Mouse (Mus musculus) testis, adult 10 weeks (tissue): ENCODE data around the gene Gm2075. TPM values are rescaled to one million over a fixed set of nuclear protein-coding genes. Genes with fewer than 3 reads are reported as not detected.

Experiments
- polyA plus RNA-seq: library from polyadenylated mRNA; stranded (reverse); fragments of 350-450 nt; fragmentation: Illumina TruSeq; extraction: RNeasy Lipid Tissue Mini Kit (QIAGEN cat#74804); gene quantifications from one replicate; pipeline ENCODE4 v1.2.3, GENCODE M21; 2014; ENCODE audit warnings: low read depth, low replicate concordance

Gm2075 gene
- not detected for polyA plus RNA-seq

DNA sequence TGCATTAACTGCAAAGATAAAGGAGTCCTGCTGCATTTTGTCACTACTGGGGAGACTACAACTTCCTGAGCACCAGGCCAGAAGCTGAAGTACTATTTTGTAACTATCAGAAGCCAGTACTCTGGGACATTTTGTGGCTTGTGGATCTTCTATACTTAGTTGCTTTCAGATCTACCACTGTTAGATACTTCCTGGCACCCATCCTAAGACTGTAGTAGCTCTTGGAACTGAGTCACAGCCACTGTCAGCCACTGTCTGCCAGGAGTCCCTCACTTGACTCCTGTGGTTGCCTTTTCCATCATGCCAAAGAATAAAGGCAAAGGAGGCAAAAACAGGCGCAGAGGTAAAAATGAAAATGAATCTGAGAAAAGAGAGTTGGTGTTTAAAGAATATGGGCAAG, at the start of gene Gm2075:
TSS of gene Gm2075 (plus strand) at position 301 of the 400 bp plus-strand sequence.

DNA sequence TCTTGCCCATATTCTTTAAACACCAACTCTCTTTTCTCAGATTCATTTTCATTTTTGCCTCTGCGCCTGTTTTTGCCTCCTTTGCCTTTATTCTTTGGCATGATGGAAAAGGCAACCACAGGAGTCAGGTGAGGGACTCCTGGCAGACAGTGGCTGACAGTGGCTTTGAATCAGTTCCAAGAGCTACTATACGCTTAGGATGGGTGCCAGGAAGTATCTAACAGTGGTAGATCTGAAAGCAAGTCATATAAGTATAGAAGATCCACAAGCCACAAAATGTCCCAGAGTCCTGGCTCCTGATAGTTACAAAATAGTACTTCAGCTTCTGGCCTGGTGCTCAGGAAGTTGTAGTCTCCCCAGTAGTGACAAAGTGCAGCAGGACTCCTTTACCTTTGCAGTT, 7.0 kb downstream of the Gm2075 start, which contains the start of gene Gm6803:
TSS of gene Gm6803 (minus strand) at position 101 of the 400 bp plus-strand sequence.

DNA sequence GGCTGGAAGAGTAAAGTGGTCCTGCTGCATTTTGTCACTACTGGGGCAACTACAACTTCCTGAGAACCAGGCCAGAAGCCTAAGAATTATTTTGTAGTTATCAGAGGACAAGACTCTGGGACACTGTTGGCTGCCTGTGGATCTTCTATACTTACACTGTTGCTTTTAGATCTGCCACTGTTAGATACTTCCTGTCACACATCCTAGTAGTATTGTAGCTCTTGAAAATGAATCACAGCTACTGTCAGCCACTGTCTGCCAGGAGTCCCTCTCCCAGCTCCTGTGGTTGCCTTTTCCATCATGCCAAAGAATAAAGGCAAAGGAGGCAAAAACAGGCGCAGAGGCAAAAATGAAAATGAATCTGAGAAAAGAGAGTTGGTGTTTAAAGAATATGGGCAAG, 15.1 kb downstream of the Gm2075 start, which contains the start of gene Gm2056:
TSS of gene Gm2056 (plus strand) at position 301 of the 400 bp plus-strand sequence.

Other genes starting within 250 kb of the Gm2075 start
- gene Gm21319, start 236.1 kb upstream of the Gm2075 start, polyA plus RNA-seq, result not detected
- gene Gm21936, start 216.3 kb upstream of the Gm2075 start, polyA plus RNA-seq, result not detected
- gene BB287469, start 195.3 kb upstream of the Gm2075 start, polyA plus RNA-seq, result 10.9 TPM
- gene Gm2001, start 169.5 kb upstream of the Gm2075 start, polyA plus RNA-seq, result not detected
- gene Gm2016, start 137.8 kb upstream of the Gm2075 start, polyA plus RNA-seq, result not detected
- gene Gm2022, start 116.5 kb upstream of the Gm2075 start, polyA plus RNA-seq, result not detected
- gene Gm2035, start 92.0 kb upstream of the Gm2075 start, polyA plus RNA-seq, result not detected
- gene Gm2042, start 57.8 kb upstream of the Gm2075 start, polyA plus RNA-seq, result not detected
- gene Gm6803, start 6.9 kb downstream of the Gm2075 start, polyA plus RNA-seq, result not detected
- 3.3 TPM for gene Gm2056, start 15.2 kb downstream of the Gm2075 start, polyA plus RNA-seq
- gene Gm16368, start 71.8 kb downstream of the Gm2075 start, polyA plus RNA-seq, result not detected
- gene Gm10436, start 170.3 kb downstream of the Gm2075 start, polyA plus RNA-seq, result not detected
- gene Gm8332, start 238.3 kb downstream of the Gm2075 start, polyA plus RNA-seq, result not detected